Mouse (Mus musculus): ENCODE data around the gene Zcchc7. TPM values are rescaled to one million over a fixed set of nuclear protein-coding genes. Genes with fewer than 3 reads are reported as not detected.

The Zcchc7 gene
- polyA plus RNA-seq, 1 experiment, result 41.8 TPM

GRCm38 (mm10) chr4:44910065-44910464 lies 154.4 kb downstream of the Zcchc7 start:
- Histone ChIP-seq H3K9ac (ENCODE audit: low read depth, poor library complexity, severe bottlenecking) (no peak overlapping the region), H3K9me3 (replicated peaks; ENCODE audit: control insufficient read depth, insufficient read depth, low read length, poor library complexity, severe bottlenecking) (no peaks in the 10 kb centered on the region), H3K27me3 (ENCODE audit: control insufficient read depth, insufficient read depth, low read length, poor library complexity, severe bottlenecking) (no peaks in the 10 kb centered on the region), H3K27ac (ENCODE audit: insufficient read depth, low read length) (no peak overlapping the region), H3K4me1 (ENCODE audit: control insufficient read depth, insufficient read depth, low read length) (no peaks in the 10 kb centered on the region), H3K4me3 (ENCODE audit: low read depth, low read length) (no peak overlapping the region), H3K36me3 (ENCODE audit: control insufficient read depth, insufficient read depth, low read length, poor library complexity, severe bottlenecking) (no peaks in the 10 kb centered on the region)
- TF ChIP-seq EP300 (IDR thresholded peaks at IDR 0.05; ENCODE audit: insufficient read depth, low read depth, low read length), result no peak
- no peak for TF ChIP-seq CTCF (IDR thresholded peaks at IDR 0.05; ENCODE audit: low read depth, low read length)
- no peak for TF ChIP-seq POLR2A (IDR thresholded peaks at IDR 0.05; ENCODE audit: insufficient read depth, low read length)

GRCm38 (mm10) chr4:44910857-44911256 lies 155.2 kb downstream of the Zcchc7 start:
- Histone ChIP-seq H3K4me3 (ENCODE audit: low read depth, low read length) (no peak overlapping the region), H3K36me3 (ENCODE audit: control insufficient read depth, insufficient read depth, low read length, poor library complexity, severe bottlenecking) (no peaks in the 10 kb centered on the region), H3K27me3 (ENCODE audit: control insufficient read depth, insufficient read depth, low read length, poor library complexity, severe bottlenecking) (no peaks in the 10 kb centered on the region), H3K27ac (ENCODE audit: insufficient read depth, low read length) (no peak overlapping the region), H3K9ac (ENCODE audit: low read depth, poor library complexity, severe bottlenecking) (no peak overlapping the region), H3K9me3 (replicated peaks; ENCODE audit: control insufficient read depth, insufficient read depth, low read length, poor library complexity, severe bottlenecking) (no peaks in the 10 kb centered on the region), H3K4me1 (ENCODE audit: control insufficient read depth, insufficient read depth, low read length) (no peaks in the 10 kb centered on the region)
- no peak for TF ChIP-seq EP300 (IDR thresholded peaks at IDR 0.05; ENCODE audit: insufficient read depth, low read depth, low read length)
- TF ChIP-seq CTCF (IDR thresholded peaks at IDR 0.05; ENCODE audit: low read depth, low read length), result no peak
- TF ChIP-seq POLR2A (IDR thresholded peaks at IDR 0.05; ENCODE audit: insufficient read depth, low read length), result no peak

GRCm38 (mm10) chr4:44917312-44917848 lies 161.7 kb downstream of the Zcchc7 start:
- no peaks in the 10 kb centered on the region for H3K27me3 ChIP-seq (ENCODE audit: control insufficient read depth, insufficient read depth, low read length, poor library complexity, severe bottlenecking)
- H3K9ac ChIP-seq (ENCODE audit: low read depth, poor library complexity, severe bottlenecking), result no peak overlapping the region
- no peak overlapping the region for H3K27ac ChIP-seq (ENCODE audit: insufficient read depth, low read length)
- H3K9me3 ChIP-seq (replicated peaks; ENCODE audit: control insufficient read depth, insufficient read depth, low read length, poor library complexity, severe bottlenecking), result no peaks in the 10 kb centered on the region
- no peak overlapping the region for H3K4me3 ChIP-seq (ENCODE audit: low read depth, low read length)
- H3K36me3 ChIP-seq (ENCODE audit: control insufficient read depth, insufficient read depth, low read length, poor library complexity, severe bottlenecking), result no peaks in the 10 kb centered on the region
- TF ChIP-seq POLR2A (IDR thresholded peaks at IDR 0.05; ENCODE audit: insufficient read depth, low read length) (no peak), CTCF (IDR thresholded peaks at IDR 0.05; ENCODE audit: low read depth, low read length) (no peak), EP300 (IDR thresholded peaks at IDR 0.05; ENCODE audit: insufficient read depth, low read depth, low read length) (no peak)
- no peaks in the 10 kb centered on the region for H3K4me1 ChIP-seq (ENCODE audit: control insufficient read depth, insufficient read depth, low read length)

GRCm38 (mm10) chr4:44917907-44918306 lies 162.2 kb downstream of the Zcchc7 start:
- Histone ChIP-seq H3K9ac (ENCODE audit: low read depth, poor library complexity, severe bottlenecking) (no peak overlapping the region), H3K27ac (ENCODE audit: insufficient read depth, low read length) (no peak overlapping the region), H3K36me3 (ENCODE audit: control insufficient read depth, insufficient read depth, low read length, poor library complexity, severe bottlenecking) (no peaks in the 10 kb centered on the region), H3K9me3 (replicated peaks; ENCODE audit: control insufficient read depth, insufficient read depth, low read length, poor library complexity, severe bottlenecking) (no peaks in the 10 kb centered on the region), H3K4me1 (ENCODE audit: control insufficient read depth, insufficient read depth, low read length) (no peaks in the 10 kb centered on the region), H3K27me3 (ENCODE audit: control insufficient read depth, insufficient read depth, low read length, poor library complexity, severe bottlenecking) (no peaks in the 10 kb centered on the region), H3K4me3 (ENCODE audit: low read depth, low read length) (no peak overlapping the region)
- TF ChIP-seq POLR2A (IDR thresholded peaks at IDR 0.05; ENCODE audit: insufficient read depth, low read length) (no peak), CTCF (IDR thresholded peaks at IDR 0.05; ENCODE audit: low read depth, low read length) (no peak), EP300 (IDR thresholded peaks at IDR 0.05; ENCODE audit: insufficient read depth, low read depth, low read length) (no peak)

- Histone ChIP-seq H3K27me3 (ENCODE audit: control insufficient read depth, insufficient read depth, low read length, poor library complexity, severe bottlenecking) (no peaks in the 10 kb centered on the region), H3K9ac (ENCODE audit: low read depth, poor library complexity, severe bottlenecking) (no peak overlapping the region), H3K9me3 (replicated peaks; ENCODE audit: control insufficient read depth, insufficient read depth, low read length, poor library complexity, severe bottlenecking) (no peaks in the 10 kb centered on the region), H3K4me3 (ENCODE audit: low read depth, low read length) (no peak overlapping the region), H3K4me1 (ENCODE audit: control insufficient read depth, insufficient read depth, low read length) (no peaks in the 10 kb centered on the region), H3K27ac (ENCODE audit: insufficient read depth, low read length) (no peak overlapping the region), H3K36me3 (ENCODE audit: control insufficient read depth, insufficient read depth, low read length, poor library complexity, severe bottlenecking) (no peaks in the 10 kb centered on the region)
- TF ChIP-seq POLR2A (IDR thresholded peaks at IDR 0.05; ENCODE audit: insufficient read depth, low read length) (no peak), CTCF (IDR thresholded peaks at IDR 0.05; ENCODE audit: low read depth, low read length) (no peak), EP300 (IDR thresholded peaks at IDR 0.05; ENCODE audit: insufficient read depth, low read depth, low read length) (no peak)
Measured at GRCm38 (mm10) chr4:44920831-44921230, 165.2 kb downstream of the Zcchc7 start.

GRCm38 (mm10) chr4:44922466-44923128 lies 166.9 kb downstream of the Zcchc7 start:
- Histone ChIP-seq H3K27ac (ENCODE audit: insufficient read depth, low read length) (no peak overlapping the region), H3K4me1 (ENCODE audit: control insufficient read depth, insufficient read depth, low read length) (no peaks in the 10 kb centered on the region), H3K4me3 (ENCODE audit: low read depth, low read length) (no peak overlapping the region), H3K27me3 (ENCODE audit: control insufficient read depth, insufficient read depth, low read length, poor library complexity, severe bottlenecking) (no peaks in the 10 kb centered on the region), H3K9me3 (replicated peaks; ENCODE audit: control insufficient read depth, insufficient read depth, low read length, poor library complexity, severe bottlenecking) (no peaks in the 10 kb centered on the region), H3K36me3 (ENCODE audit: control insufficient read depth, insufficient read depth, low read length, poor library complexity, severe bottlenecking) (no peaks in the 10 kb centered on the region), H3K9ac (ENCODE audit: low read depth, poor library complexity, severe bottlenecking) (no peak overlapping the region)
- TF ChIP-seq POLR2A (IDR thresholded peaks at IDR 0.05; ENCODE audit: insufficient read depth, low read length) (no peak), EP300 (IDR thresholded peaks at IDR 0.05; ENCODE audit: insufficient read depth, low read depth, low read length) (no peak), CTCF (IDR thresholded peaks at IDR 0.05; ENCODE audit: low read depth, low read length) (no peak)

Measured in ES-Bruce4 (cell line).